Mouse (Mus musculus) cerebellum, adult 2 months (tissue): Measurements from ENCODE around the gene Ccdc9b. TPM values are rescaled to one million over a fixed set of nuclear protein-coding genes. Genes with fewer than 3 reads are reported as not detected.
A peak's percentile ranks its signal among the peaks of the same experiment; 100 is the strongest.

ENCODE experiments used
- DNase-seq, 2 experiments: peaks; one replicate each; pipeline ENCODE4 v3.0.0; 2021
- H3K27ac ChIP-seq: fragments of 200-500 bp; 2 replicates; pipeline ENCODE4 v1.5.1; 2012; ENCODE audit warnings: low read length, control low read depth, inconsistent platforms; ENCODE audit not compliant: insufficient read depth
- H3K27me3 ChIP-seq: fragments of 200-500 bp; 2 replicates; pipeline ENCODE4 v1.6.1; 2012; ENCODE audit warnings: inconsistent platforms, mild to moderate bottlenecking, low read length, moderate library complexity; ENCODE audit not compliant: control insufficient read depth, insufficient read depth
- H3K4me1 ChIP-seq: fragments of 200-500 bp; 2 replicates; pipeline ENCODE4 v1.6.1; 2011; ENCODE audit warnings: low read length; ENCODE audit not compliant: control insufficient read depth, insufficient read depth
- H3K4me3 ChIP-seq: fragments of 200-500 bp; replicated peaks from 2 replicates; pipeline ENCODE3; 2011; ENCODE audit warnings: mild to moderate bottlenecking, low read depth, low read length, control low read depth; ENCODE audit not compliant: insufficient read depth
- CTCF ChIP-seq: fragments of 200-500 bp; IDR thresholded peaks from 2 replicates; pipeline ENCODE4 v1.5.1; 2011; ENCODE audit warnings: low read depth, mild to moderate bottlenecking, control low read depth, low read length, moderate library complexity, borderline replicate concordance; ENCODE audit not compliant: insufficient read depth
- POLR2A ChIP-seq: fragments of 200-500 bp; IDR thresholded peaks from 2 replicates; pipeline ENCODE4 v1.6.1; 2011; ENCODE audit warnings: low read length, control low read depth, borderline replicate concordance; ENCODE audit not compliant: insufficient read depth
- WGBS: fragments of 180-500 bp; shearing (Covaris S2); methylation state at CpG from one replicate; pipeline ENCODE4 v1.1.7; 2018; 5-methylcytosine and 5-hydroxymethylcytosine counted together
- polyA plus RNA-seq: library from polyadenylated mRNA; depleted of rRNA; stranded (reverse); fragments of >200 nt; gene quantifications from 2 replicates; pipeline ENCODE4 v1.2.3, GENCODE M21; 2012

Ccdc9b gene
- polyA plus RNA-seq, 1 experiment = 8.5 TPM

- Histone ChIP-seq H3K4me3 (no peak overlapping the region), H3K27me3 (no peaks in the 10 kb centered on the region), H3K27ac (no peak overlapping the region), H3K4me1 (peaks cover 38% of the 10 kb centered on the region)
- TF ChIP-seq POLR2A (no peak), CTCF (no peak)
- WGBS = 42% methylated on average over 4 of the region's 4 CpGs
- peak in 1 of 2 experiments; percentile 26 for DNase-seq
Measured at GRCm38 (mm10) chr2:118792259-118792613, 29.8 kb upstream of the Ccdc9b start.

GRCm38 (mm10) chr2:118791591-118792258 is 29.3 kb upstream of the Ccdc9b start:
- Histone ChIP-seq H3K27ac (no peak overlapping the region), H3K4me1 (peaks cover 38% of the 10 kb centered on the region), H3K4me3 (no peak overlapping the region), H3K27me3 (no peaks in the 10 kb centered on the region)
- WGBS = 54% methylated on average over 26 of the region's 26 CpGs
- DNase-seq = peak; percentile 48 to 49
- TF ChIP-seq POLR2A (no peak), CTCF (no peak)

- peak; percentile 84 to 86 for DNase-seq
- H3K27me3 ChIP-seq = no peaks in the 10 kb centered on the region
- WGBS = 17% methylated on average over 44 of the region's 44 CpGs
- H3K4me3 ChIP-seq = peak overlapping the region; percentile 8
- H3K4me1 ChIP-seq = peaks cover 38% of the 10 kb centered on the region
- no peak overlapping the region; the same call in 1 of the 2 replicates for H3K27ac ChIP-seq
- TF ChIP-seq POLR2A (no peak), CTCF (peak; percentile 72)
Measured at GRCm38 (mm10) chr2:118790551-118791525, 28.4 kb upstream of the Ccdc9b start.

- 15% methylated on average over 12 of the region's 12 CpGs for WGBS
- Histone ChIP-seq H3K27ac (no peak overlapping the region; the same call in 1 of the 2 replicates), H3K4me3 (no peak overlapping the region)
Measured at GRCm38 (mm10) chr2:118790221-118790550, 27.7 kb upstream of the Ccdc9b start.

GRCm38 (mm10) chr2:118789501-118789900 is 27.0 kb upstream of the Ccdc9b start:
- Histone ChIP-seq H3K4me1 (peaks cover 40% of the 10 kb centered on the region), H3K27me3 (no peaks in the 10 kb centered on the region), H3K27ac (peak overlapping the region; percentile 42; the same call in 1 of the 2 replicates), H3K4me3 (no peak overlapping the region)
- peak; percentile 81 to 88 for DNase-seq
- no peak for TF ChIP-seq CTCF
- no peak for TF ChIP-seq POLR2A
- 10% methylated on average over 11 of the region's 11 CpGs for WGBS

More at GRCm38 (mm10) chr2:118790221-118790550, 27.7 kb upstream of the Ccdc9b start:
- DNase-seq = no peak
- peaks cover 38% of the 10 kb centered on the region for H3K4me1 ChIP-seq
- H3K27me3 ChIP-seq = no peaks in the 10 kb centered on the region
- TF ChIP-seq CTCF (no peak), POLR2A (no peak)

GRCm38 (mm10) chr2:118786525-118786924 is 24.1 kb upstream of the Ccdc9b start:
- TF ChIP-seq CTCF (no peak), POLR2A (no peak)
- 93% methylated on average over 5 of the region's 5 CpGs for WGBS
- H3K4me3 ChIP-seq = no peak overlapping the region
- H3K4me1 ChIP-seq = peaks cover 30% of the 10 kb centered on the region
- DNase-seq = no peak
- no peak overlapping the region for H3K27ac ChIP-seq
- H3K27me3 ChIP-seq = no peaks in the 10 kb centered on the region

GRCm38 (mm10) chr2:118783663-118784062 is 21.2 kb upstream of the Ccdc9b start:
- DNase-seq = no peak
- WGBS = 87% methylated on average over 7 of the region's 7 CpGs
- TF ChIP-seq POLR2A = no peak
- TF ChIP-seq CTCF = no peak
- H3K27ac ChIP-seq = no peak overlapping the region
- no peaks in the 10 kb centered on the region for H3K27me3 ChIP-seq
- no peak overlapping the region for H3K4me3 ChIP-seq
- H3K4me1 ChIP-seq = peaks cover 6% of the 10 kb centered on the region
